Mouse (Mus musculus): ENCODE results near the gene Mdh1b.

GRCm38 (mm10) chr1:63705733-63706132 lies 24.4 kb downstream of the Mdh1b start:
- TF ChIP-seq CTCF (conservative IDR thresholded peaks at IDR 0.05 in 1 of 2, IDR thresholded peaks at IDR 0.05 in 1 of 2; ENCODE audit: low read depth in 2 of 2, low read length in 2 of 2) = no peak
- no peak for TF ChIP-seq ZC3H11A (IDR thresholded peaks at IDR 0.05; ENCODE audit: low read depth, low read length)
